In the genomic region with DNA sequence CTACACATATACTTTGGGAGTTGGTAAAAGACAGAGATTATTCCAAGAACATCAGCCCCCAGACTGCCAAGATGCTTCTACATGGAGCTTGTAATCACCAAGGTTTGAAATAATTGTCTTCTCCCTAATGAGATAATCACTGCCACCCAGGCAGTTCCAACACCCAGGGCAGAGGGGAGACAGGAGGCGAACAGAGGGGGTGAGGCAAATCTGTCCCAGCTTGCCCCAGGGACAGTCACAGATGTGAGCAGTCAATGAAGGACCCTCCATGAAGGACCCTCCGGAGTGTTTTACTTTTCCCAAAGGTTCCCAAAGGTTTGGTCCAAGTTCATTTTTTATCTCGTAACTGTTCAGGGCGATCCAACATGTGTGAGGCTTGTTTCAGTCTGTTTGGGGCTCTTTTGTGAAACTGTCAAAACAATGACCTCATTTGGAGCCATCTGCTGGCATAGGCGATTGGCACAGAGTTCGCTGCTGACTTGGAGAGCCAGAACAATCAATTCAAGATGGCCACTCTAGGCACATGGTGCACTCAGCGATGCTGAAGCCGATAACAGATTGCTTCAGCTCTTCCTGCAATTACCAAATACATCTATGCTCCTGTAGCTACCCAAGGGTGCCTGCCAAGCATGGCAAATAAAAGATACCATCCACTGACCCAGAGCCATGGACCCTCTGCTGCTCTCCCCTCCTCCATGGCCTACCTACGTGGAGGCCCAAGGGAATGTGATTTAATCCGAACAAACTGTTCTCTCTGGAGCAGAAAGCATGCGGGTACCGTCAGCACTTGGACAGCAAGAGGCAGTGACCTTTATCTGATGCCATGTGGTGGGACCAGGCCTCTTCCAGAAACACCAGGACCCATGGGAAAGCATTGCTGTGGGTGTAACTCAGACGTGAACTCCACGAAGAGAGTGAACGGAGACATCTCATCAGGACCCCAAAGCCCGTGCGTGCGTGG, we compare ENCODE assay signal across 11 mouse cellular contexts.
DNase-seq lines count a peak whose midpoint lies in the region; ATAC-seq lines count a peak whose summit lies in the region.
"Had no signal": no experiment of that assay in that cellular context is flagged by ENCODE, and none has a peak within 500 bp of the region (broad histone marks: within the 10 kb centered on the region; RNA-seq: fewer than 3 reads in every experiment).

No protein-coding gene starts in this region.

- no peak overlapping the region for H3K4me2 ChIP-seq in hindbrain, embryonic 16.5 days (ENCODE audit: low read length)
- no peak overlapping the region for H3K4me2 ChIP-seq in hindbrain, embryonic 12.5 days (replicated peaks)
- H3K4me2 ChIP-seq in heart, embryonic 11.5 days, result no peak overlapping the region
- H3K4me2 ChIP-seq: limb, embryonic 13.5 days had no signal

- 61% methylated on average over 18 of the region's 18 CpGs for WGBS in hindbrain, embryonic 16.5 days
- WGBS in hindbrain, embryonic 12.5 days, result 78% methylated on average over 18 of the region's 18 CpGs
- WGBS in heart, embryonic 11.5 days (ENCODE audit: insufficient replicate concordance), result 83% methylated on average over 18 of the region's 18 CpGs

- no peak overlapping the region; the same call in 1 of the 2 replicates for H3K27ac ChIP-seq in hindbrain, embryonic 16.5 days (ENCODE audit: low read depth, low read length)
- no peak overlapping the region for H3K27ac ChIP-seq in hindbrain, embryonic 12.5 days
- H3K27ac ChIP-seq in heart, embryonic 11.5 days (ENCODE audit: low read depth, low read length), result no peak overlapping the region
- H3K27ac ChIP-seq: limb, embryonic 13.5 days had no signal

- no peaks in the 10 kb centered on the region for H3K36me3 ChIP-seq in hindbrain, embryonic 16.5 days (ENCODE audit: control insufficient read depth, insufficient read depth, low read length)
- H3K36me3 ChIP-seq in hindbrain, embryonic 12.5 days, result no peaks in the 10 kb centered on the region
- H3K36me3 ChIP-seq in heart, embryonic 11.5 days (ENCODE audit: control insufficient read depth, insufficient read depth, low read length), result no peaks in the 10 kb centered on the region
- H3K36me3 ChIP-seq: limb, embryonic 13.5 days had no signal

- no peaks in the 10 kb centered on the region for H3K9me3 ChIP-seq in hindbrain, embryonic 16.5 days (ENCODE audit: control insufficient read depth, low read length)
- no peaks in the 10 kb centered on the region for H3K9me3 ChIP-seq in hindbrain, embryonic 12.5 days (replicated peaks)
- H3K9me3 ChIP-seq in heart, embryonic 11.5 days (replicated peaks; ENCODE audit: control insufficient read depth, low read length), result no peaks in the 10 kb centered on the region
- H3K9me3 ChIP-seq: limb, embryonic 13.5 days had no signal

- ATAC-seq in hindbrain, embryonic 16.5 days, result peak; percentile 68
- no peak for ATAC-seq in hindbrain, embryonic 12.5 days (ENCODE audit: low FRiP score)
- no peak for ATAC-seq in heart, embryonic 11.5 days (replicated peaks; ENCODE audit: insufficient number of reproducible peaks, low FRiP score, low TSS enrichment)
- ATAC-seq: intestine, embryonic 16.5 days had no signal

- H3K27me3 ChIP-seq in hindbrain, embryonic 16.5 days (replicated peaks; ENCODE audit: control insufficient read depth, insufficient read depth, low read length), result no peaks in the 10 kb centered on the region
- H3K27me3 ChIP-seq in hindbrain, embryonic 12.5 days, result no peaks in the 10 kb centered on the region
- no peaks in the 10 kb centered on the region for H3K27me3 ChIP-seq in heart, embryonic 11.5 days (ENCODE audit: control insufficient read depth, insufficient read depth, low read length)
- H3K27me3 ChIP-seq: limb, embryonic 13.5 days; megakaryocyte, embryonic 14.5 days had no signal

- no peak overlapping the region for H3K9ac ChIP-seq in hindbrain, embryonic 16.5 days (ENCODE audit: low read depth, low read length)
- no peak overlapping the region for H3K9ac ChIP-seq in hindbrain, embryonic 12.5 days
- no peak overlapping the region for H3K9ac ChIP-seq in heart, embryonic 11.5 days (ENCODE audit: low read depth, low read length)
- H3K9ac ChIP-seq: limb, embryonic 13.5 days had no signal

- H3K4me1 ChIP-seq in hindbrain, embryonic 16.5 days (ENCODE audit: control insufficient read depth, insufficient read depth, low read depth, low read length), result no peaks in the 10 kb centered on the region
- H3K4me1 ChIP-seq in hindbrain, embryonic 12.5 days, result no peaks in the 10 kb centered on the region; the same call in 1 of the 2 replicates
- no peaks in the 10 kb centered on the region for H3K4me1 ChIP-seq in heart, embryonic 11.5 days (ENCODE audit: control insufficient read depth, insufficient read depth, low read length)
- H3K4me1 ChIP-seq: megakaryocyte, embryonic 14.5 days had no signal

- peak; percentile 84 for DNase-seq in adipocyte (ENCODE audit: low spot score)
- DNase-seq in cerebellum, postnatal 10 days, result peak; percentile 80 to 84
- peak; percentile 86 for DNase-seq in layer of hippocampus, adult 9-11 months
- DNase-seq in yolk sac, embryonic 10.5 days (ENCODE audit: low spot score), result no peak
- no peak for DNase-seq in thymus, postnatal 10 days (ENCODE audit: low spot score in 2 of 2)

- H3K4me3 ChIP-seq in hindbrain, embryonic 16.5 days (ENCODE audit: low read length), result no peak overlapping the region
- H3K4me3 ChIP-seq in hindbrain, embryonic 12.5 days, result no peak overlapping the region
- no peak overlapping the region for H3K4me3 ChIP-seq in heart, embryonic 11.5 days (ENCODE audit: low read depth, low read length)
- H3K4me3 ChIP-seq: limb, embryonic 13.5 days; megakaryocyte, embryonic 14.5 days had no signal

Comparison
In these comparisons a context has a peak if more than half of its experiments do, and no peak if none do; other contexts are left out.
1. DNase-seq: peak in adipocyte (single experiment), cerebellum, postnatal 10 days (2 of 2) and layer of hippocampus, adult 9-11 months (single experiment); none in yolk sac, embryonic 10.5 days (single experiment) and thymus, postnatal 10 days (0 of 2).